Mouse (Mus musculus): ENCODE results near the gene Gbp4. TPM values are rescaled to one million over a fixed set of nuclear protein-coding genes. Genes with fewer than 3 reads are reported as not detected.
"Not testable (repeated sequence)": the region's sequence is repeated elsewhere in the genome, so short reads cannot be mapped to it uniquely, and the experiment has no call there.

Gene Gbp4
- polyA plus RNA-seq (2015; fragmentation: Nextera tagmentation; extraction: Ambion mirVana) = 2.0 and 2.1 TPM in 2 replicates

GRCm38 (mm10) chr5:105139409-105140088 lies at the start of gene Gbp4, which contains the start of the genes Gbp9 and Gbp8:
Gene Gbp4, minus strand, starts transcription at chr5:105139586.
Gene Gbp9, minus strand, starts transcription at chr5:105139539.
Gene Gbp8, minus strand, starts transcription at chr5:105139540.
- not testable (repeated sequence) for H3K4me2 ChIP-seq; H3K27me3 ChIP-seq; H3K9ac ChIP-seq; H3K4me3 ChIP-seq; H3K36me3 ChIP-seq; ATAC-seq (ENCODE audit: low read depth); H3K4me1 ChIP-seq (replicated peaks); H3K27ac ChIP-seq (replicated peaks); H3K9me3 ChIP-seq
- 33% methylated on average over 2 of the region's 2 CpGs for WGBS

GRCm38 (mm10) chr5:105181446-105181845 lies 42.1 kb upstream of the Gbp4 start:
- no peak overlapping the region for H3K9ac ChIP-seq
- no peak for ATAC-seq (ENCODE audit: low read depth)
- H3K9me3 ChIP-seq = no peaks in the 10 kb centered on the region
- no peak overlapping the region for H3K4me2 ChIP-seq
- H3K27ac ChIP-seq (replicated peaks) = no peak overlapping the region
- no peak overlapping the region for H3K4me3 ChIP-seq
- H3K27me3 ChIP-seq = no peaks in the 10 kb centered on the region
- no peaks in the 10 kb centered on the region for H3K36me3 ChIP-seq
- no peaks in the 10 kb centered on the region for H3K4me1 ChIP-seq (replicated peaks)

GRCm38 (mm10) chr5:105156582-105156981 lies 17.2 kb upstream of the Gbp4 start:
- no peaks in the 10 kb centered on the region for H3K9me3 ChIP-seq
- H3K9ac ChIP-seq = no peak overlapping the region
- H3K4me1 ChIP-seq (replicated peaks) = no peaks in the 10 kb centered on the region
- no peak for ATAC-seq (ENCODE audit: low read depth)
- no peaks in the 10 kb centered on the region for H3K27me3 ChIP-seq
- no peak overlapping the region for H3K4me2 ChIP-seq
- H3K36me3 ChIP-seq = no peaks in the 10 kb centered on the region
- WGBS = 84% methylated on average over 5 of the region's 5 CpGs
- H3K27ac ChIP-seq (replicated peaks) = no peak overlapping the region
- no peak overlapping the region for H3K4me3 ChIP-seq

- H3K4me3 ChIP-seq = no peak overlapping the region
- no peak for ATAC-seq (ENCODE audit: low read depth)
Measured at GRCm38 (mm10) chr5:105154049-105154448, 14.7 kb upstream of the Gbp4 start.

GRCm38 (mm10) chr5:105148062-105148461 lies 8.7 kb upstream of the Gbp4 start:
- H3K27ac ChIP-seq (replicated peaks); ATAC-seq (ENCODE audit: low read depth); H3K4me1 ChIP-seq (replicated peaks); H3K9ac ChIP-seq; H3K36me3 ChIP-seq; H3K9me3 ChIP-seq; H3K4me3 ChIP-seq; H3K4me2 ChIP-seq; H3K27me3 ChIP-seq: not testable (repeated sequence)
- 64% methylated on average over 2 of the region's 2 CpGs for WGBS

More at GRCm38 (mm10) chr5:105154049-105154448, 14.7 kb upstream of the Gbp4 start:
- H3K4me2 ChIP-seq = no peak overlapping the region
- H3K27ac ChIP-seq (replicated peaks) = no peak overlapping the region
- H3K36me3 ChIP-seq = no peaks in the 10 kb centered on the region
- H3K9ac ChIP-seq = no peak overlapping the region
- H3K9me3 ChIP-seq = no peaks in the 10 kb centered on the region
- H3K27me3 ChIP-seq = no peaks in the 10 kb centered on the region
- no peaks in the 10 kb centered on the region for H3K4me1 ChIP-seq (replicated peaks)

GRCm38 (mm10) chr5:105146447-105146846 lies 7.1 kb upstream of the Gbp4 start:
- Histone ChIP-seq H3K4me3 (no peak overlapping the region), H3K27me3 (no peaks in the 10 kb centered on the region), H3K36me3 (no peaks in the 10 kb centered on the region), H3K27ac (replicated peaks) (no peak overlapping the region), H3K4me1 (replicated peaks) (no peaks in the 10 kb centered on the region), H3K9ac (no peak overlapping the region), H3K4me2 (no peak overlapping the region), H3K9me3 (no peaks in the 10 kb centered on the region)
- no peak for ATAC-seq (ENCODE audit: low read depth)

- H3K4me1 ChIP-seq (replicated peaks); H3K36me3 ChIP-seq; H3K4me3 ChIP-seq; H3K9ac ChIP-seq; H3K9me3 ChIP-seq; H3K4me2 ChIP-seq; H3K27me3 ChIP-seq; H3K27ac ChIP-seq (replicated peaks); ATAC-seq (ENCODE audit: low read depth): not testable (repeated sequence)
- 64% methylated on average over 3 of the region's 3 CpGs for WGBS
Measured at GRCm38 (mm10) chr5:105145731-105146130, 6.3 kb upstream of the Gbp4 start.

- H3K36me3 ChIP-seq; ATAC-seq (ENCODE audit: low read depth); H3K9ac ChIP-seq; H3K9me3 ChIP-seq; H3K27me3 ChIP-seq; H3K4me3 ChIP-seq; H3K27ac ChIP-seq (replicated peaks); H3K4me2 ChIP-seq; H3K4me1 ChIP-seq (replicated peaks): not testable (repeated sequence)
- WGBS = 58% methylated on average over 2 of the region's 2 CpGs
Measured at GRCm38 (mm10) chr5:105140089-105140810, 864 bp upstream of the Gbp4 start.

GRCm38 (mm10) chr5:105138906-105139305 lies 480 bp downstream of the Gbp4 start:
- 86% methylated on average over 1 of the region's 1 CpGs for WGBS
- H3K4me2 ChIP-seq = no peak overlapping the region
- no peak overlapping the region for H3K27ac ChIP-seq (replicated peaks)
- H3K9me3 ChIP-seq = no peaks in the 10 kb centered on the region
- H3K4me1 ChIP-seq (replicated peaks) = no peaks in the 10 kb centered on the region
- ATAC-seq (ENCODE audit: low read depth) = no peak
- no peaks in the 10 kb centered on the region for H3K27me3 ChIP-seq
- H3K9ac ChIP-seq = no peak overlapping the region
- no peaks in the 10 kb centered on the region for H3K36me3 ChIP-seq
- no peak overlapping the region for H3K4me3 ChIP-seq

- not testable (repeated sequence) for H3K4me2 ChIP-seq; H3K4me3 ChIP-seq; H3K36me3 ChIP-seq; H3K27ac ChIP-seq (replicated peaks); ATAC-seq (ENCODE audit: low read depth); H3K9me3 ChIP-seq; H3K9ac ChIP-seq; H3K27me3 ChIP-seq; H3K4me1 ChIP-seq (replicated peaks)
- 80% methylated on average over 3 of the region's 3 CpGs for WGBS
Measured at GRCm38 (mm10) chr5:105136706-105137304, 2.6 kb downstream of the Gbp4 start.

GRCm38 (mm10) chr5:105121731-105122130 lies 17.7 kb downstream of the Gbp4 start:
- not testable (repeated sequence) for H3K27me3 ChIP-seq; H3K4me2 ChIP-seq; H3K36me3 ChIP-seq; H3K9ac ChIP-seq; H3K4me1 ChIP-seq (replicated peaks); H3K9me3 ChIP-seq; H3K27ac ChIP-seq (replicated peaks); H3K4me3 ChIP-seq; ATAC-seq (ENCODE audit: low read depth)
- 83% methylated on average over 6 of the region's 6 CpGs for whole genome bisulfite sequencing

- WGBS = 86% methylated on average over 2 of the region's 2 CpGs
- H3K4me2 ChIP-seq = no peak overlapping the region
- no peaks in the 10 kb centered on the region for H3K36me3 ChIP-seq
- no peaks in the 10 kb centered on the region for H3K27me3 ChIP-seq
- H3K4me1 ChIP-seq (replicated peaks) = no peaks in the 10 kb centered on the region
- ATAC-seq (ENCODE audit: low read depth) = no peak
- no peak overlapping the region for H3K27ac ChIP-seq (replicated peaks)
- H3K9me3 ChIP-seq = no peaks in the 10 kb centered on the region
- H3K4me3 ChIP-seq = no peak overlapping the region
- H3K9ac ChIP-seq = no peak overlapping the region
Measured at GRCm38 (mm10) chr5:105115740-105116139, 23.6 kb downstream of the Gbp4 start.
